Mouse (Mus musculus) left cerebral cortex, postnatal 14 days (tissue): ENCODE measurements around the gene Cfap46. TPM values are rescaled to one million over a fixed set of nuclear protein-coding genes. Genes with fewer than 3 reads are reported as not detected.

Source experiments
- total RNA-seq, 2 experiments: library from RNA; stranded (reverse); gene quantifications; 2 replicates each; pipeline ENCODE4 v1.2.3; 2021

Cfap46 gene
- total RNA-seq, 2 experiments from 2014 or later = 1.6 to 2.2 TPM

Other genes starting within 250 kb of the Cfap46 start
- gene Nkx6-2, start 101.0 kb downstream of the Cfap46 start, total RNA-seq = 1 to 10 TPM; 1.5 to 4.7 TPM
- gene Adgra1, start 150.4 kb upstream of the Cfap46 start, total RNA-seq = 10 to 100 TPM; 49.5 to 63.6 TPM
- gene Kndc1, start 210.9 kb upstream of the Cfap46 start, total RNA-seq = 10 to 100 TPM; 41.1 to 52.5 TPM